Mouse (Mus musculus): ENCODE measurements around the gene Nt5c2.

DNA sequence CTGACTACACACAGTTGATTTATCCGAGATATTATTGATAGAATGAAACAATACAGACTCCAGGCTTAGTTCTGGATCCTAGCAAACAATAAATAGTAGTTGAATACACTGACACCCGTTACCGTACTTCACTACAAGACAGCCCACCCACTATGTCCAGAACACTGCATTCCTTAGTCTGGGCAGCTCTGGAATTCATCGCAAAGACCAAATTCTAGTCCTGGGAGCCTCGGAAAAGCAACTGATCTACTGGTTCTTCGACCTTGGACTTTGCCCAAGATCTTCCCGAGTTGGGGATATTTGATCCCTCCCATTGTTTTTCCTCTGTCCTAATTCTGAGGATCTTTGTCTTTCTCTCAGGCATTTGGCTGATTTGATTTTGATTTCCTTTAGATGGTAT is 52.1 kb downstream of the Nt5c2 start:
- TF ChIP-seq CTCF (IDR thresholded peaks at IDR 0.05) (no peak), EP300 (IDR thresholded peaks at IDR 0.05) (no peak)

Data from lung, postnatal 0 days (tissue).